Mouse (Mus musculus): ENCODE measurements around the gene Matk.

- TF ChIP-seq MYOG (IDR thresholded peaks at IDR 0.05; ENCODE audit: control insufficient read depth, extremely low read depth, insufficient read length) (no peak), CTCF (IDR thresholded peaks at IDR 0.05; ENCODE audit: control insufficient read depth, insufficient read depth, insufficient read length) (no peak), USF1 (IDR thresholded peaks at IDR 0.05; ENCODE audit: low read depth) (no peak), CEBPB (IDR thresholded peaks at IDR 0.05; ENCODE audit: low read depth) (no peak), FOSL1 (IDR thresholded peaks at IDR 0.05; ENCODE audit: insufficient read depth, low read length, poor library complexity, severe bottlenecking) (no peak)
Measured at GRCm38 (mm10) chr10:81265540-81265939, 12.8 kb downstream of the Matk start.

Measured in C2C12 (cell line).